Mouse (Mus musculus): ENCODE data around the gene Gbgt1.

DNA sequence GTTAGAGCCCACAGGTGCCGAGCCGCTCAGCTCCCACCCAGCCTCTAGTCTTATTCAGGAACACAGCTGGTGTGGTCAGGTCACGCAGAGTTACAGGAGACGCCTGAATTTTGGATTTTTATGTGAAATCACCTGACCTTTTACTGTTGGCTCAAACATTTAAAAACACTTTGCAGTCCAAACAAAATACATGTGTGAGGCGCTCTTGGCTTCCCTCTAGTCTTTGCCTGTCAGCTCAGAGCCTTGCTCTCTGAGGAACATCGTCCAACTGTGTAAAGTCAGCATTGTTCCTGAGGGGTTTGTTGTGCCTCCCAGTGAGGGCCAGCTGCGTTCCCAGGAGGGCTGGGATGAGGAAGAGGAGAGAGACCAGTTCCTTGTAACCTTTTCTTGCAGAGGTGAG is 33.6 kb downstream of the Gbgt1 start:
- TF ChIP-seq CTCF (IDR thresholded peaks at IDR 0.05; ENCODE audit: low read depth) (no peak), EP300 (optimal IDR thresholded peaks at IDR 0.05) (no peak)

Measured in stomach, postnatal 0 days (tissue).